Mouse (Mus musculus) bone marrow, adult 2 months (tissue): ENCODE measurements around the gene Xrcc3. TPM values are rescaled to one million over a fixed set of nuclear protein-coding genes. Genes with fewer than 3 reads are reported as not detected.
A peak's percentile ranks its signal among the peaks of the same experiment; 100 is the strongest.

ENCODE experiments used
- H3K27ac ChIP-seq: fragments of 200-500 bp; 2 replicates; pipeline ENCODE4 v1.5.1; 2012; ENCODE audit warnings: low read depth, mild to moderate bottlenecking, control low read depth, inconsistent platforms, low read length; ENCODE audit not compliant: control insufficient read depth, poor library complexity, insufficient read depth
- H3K4me1 ChIP-seq: fragments of 200-500 bp; 2 replicates; pipeline ENCODE4 v1.6.1; 2011; ENCODE audit warnings: low read length; ENCODE audit not compliant: control insufficient read depth, insufficient read depth
- H3K4me3 ChIP-seq: fragments of 200-500 bp; replicated peaks from 2 replicates; pipeline ENCODE3; 2011; ENCODE audit warnings: mild to moderate bottlenecking, low read depth, low read length, control low read depth; ENCODE audit not compliant: control insufficient read depth
- CTCF ChIP-seq: fragments of 200-500 bp; IDR thresholded peaks from 2 replicates; pipeline ENCODE4 v1.5.1; 2011; ENCODE audit warnings: low read length, control low read depth; ENCODE audit not compliant: control insufficient read depth, insufficient read depth
- POLR2A ChIP-seq: fragments of 200-500 bp; IDR thresholded peaks from 2 replicates; pipeline ENCODE4 v1.6.1; 2011; ENCODE audit warnings: low read depth, mild to moderate bottlenecking, control low read depth, low read length, borderline replicate concordance; ENCODE audit not compliant: control insufficient read depth
- WGBS: fragments of 180-500 bp; shearing (Covaris S2); methylation state at CpG from one replicate; pipeline ENCODE4 v1.1.7; 2018; 5-methylcytosine and 5-hydroxymethylcytosine counted together
- polyA plus RNA-seq: library from polyadenylated mRNA; stranded (reverse); fragments of >200 nt; gene quantifications from 2 replicates; pipeline ENCODE4 v1.2.4, GENCODE M21; 2011; ENCODE audit warnings: low replicate concordance; ENCODE audit not compliant: missing spikeins, insufficient read depth, insufficient read length

Xrcc3 gene
- polyA plus RNA-seq, result 5.7 and 11.6 TPM in 2 replicates

DNA sequence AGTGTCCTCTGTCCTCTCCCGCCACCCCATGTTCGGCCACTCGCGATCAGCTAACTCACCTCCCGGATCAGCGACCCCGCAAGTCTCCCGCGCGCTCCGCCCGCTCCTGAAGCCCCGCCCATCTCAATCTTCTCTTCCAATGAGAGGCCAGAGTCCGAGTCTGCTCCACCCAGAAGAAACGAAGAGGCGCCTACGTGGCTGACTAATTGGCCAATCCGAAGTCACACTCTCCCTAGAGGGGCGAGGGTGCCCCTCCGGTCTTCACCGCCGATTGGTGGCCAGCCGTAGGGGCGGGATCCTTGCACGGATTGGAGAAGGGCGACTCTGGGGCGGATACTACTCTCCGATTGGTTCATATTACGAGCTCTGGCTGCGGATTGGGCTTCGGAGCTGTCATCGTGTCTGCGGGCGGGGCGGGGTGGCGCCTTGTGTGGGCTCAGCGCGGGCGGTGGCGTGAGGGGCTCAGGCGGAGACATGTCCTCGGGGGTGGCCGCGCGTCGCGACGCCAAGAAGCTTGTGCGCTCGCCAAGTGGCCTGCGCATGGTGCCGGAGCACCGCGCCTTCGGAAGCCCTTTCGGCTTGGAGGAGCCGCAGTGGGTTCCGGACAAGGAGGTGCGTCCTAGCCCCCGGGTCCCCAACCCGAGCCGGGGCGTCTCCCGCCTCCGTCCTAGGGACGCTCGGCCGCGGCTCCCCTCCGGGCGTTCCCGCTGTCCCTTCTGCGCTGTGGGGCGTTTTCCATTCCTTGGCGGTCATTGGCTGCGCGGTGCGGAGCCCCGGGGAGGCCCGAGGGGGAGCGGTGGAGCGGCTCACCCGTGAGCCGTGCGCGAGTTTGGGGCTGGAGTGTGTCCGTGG lies at the start of gene Xrcc3, which contains the start of gene Zfyve21:
Gene Xrcc3, minus strand, starts transcription at position 108 of the 852 bp plus-strand sequence.
Gene Zfyve21, plus strand, starts transcription at position 405 of the 852 bp plus-strand sequence.
- Histone ChIP-seq H3K4me1 (peaks cover 6% of the 10 kb centered on the region), H3K27ac (peak within 1 kb of the TSS; percentile 82), H3K4me3 (peak within 1 kb of the TSS; percentile 75)
- under 1% methylated on average over 87 of the region's 87 CpGs for WGBS
- TF ChIP-seq POLR2A, result peak; percentile 58; the same call in 1 of the 2 replicates
- TF ChIP-seq CTCF, result no peak

DNA sequence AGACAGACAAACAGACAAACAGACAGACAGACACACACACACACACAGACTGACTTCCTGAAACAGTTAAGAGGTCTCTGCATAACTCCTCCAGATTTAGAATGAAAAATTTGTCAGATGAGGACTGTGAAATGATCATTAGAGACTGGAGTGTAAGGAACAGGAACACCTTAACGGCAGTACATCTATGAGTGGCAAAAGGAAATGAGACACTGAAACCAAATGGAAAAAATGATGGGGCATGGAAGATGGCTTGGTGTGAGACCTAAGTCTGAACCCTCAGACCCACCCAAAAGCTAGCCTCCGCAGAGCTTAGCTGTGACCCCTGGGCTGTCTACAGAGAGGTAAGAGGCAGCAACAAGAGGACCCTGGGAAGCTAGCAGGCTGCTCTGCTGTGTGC lies 41.8 kb upstream of the Xrcc3 start:
- H3K4me1 ChIP-seq, result no peaks in the 10 kb centered on the region
- WGBS, result 86% methylated on average over 2 of the region's 2 CpGs
- H3K27ac ChIP-seq, result no peak overlapping the region
- no peak overlapping the region for H3K4me3 ChIP-seq
- TF ChIP-seq POLR2A, result no peak
- TF ChIP-seq CTCF, result no peak

DNA sequence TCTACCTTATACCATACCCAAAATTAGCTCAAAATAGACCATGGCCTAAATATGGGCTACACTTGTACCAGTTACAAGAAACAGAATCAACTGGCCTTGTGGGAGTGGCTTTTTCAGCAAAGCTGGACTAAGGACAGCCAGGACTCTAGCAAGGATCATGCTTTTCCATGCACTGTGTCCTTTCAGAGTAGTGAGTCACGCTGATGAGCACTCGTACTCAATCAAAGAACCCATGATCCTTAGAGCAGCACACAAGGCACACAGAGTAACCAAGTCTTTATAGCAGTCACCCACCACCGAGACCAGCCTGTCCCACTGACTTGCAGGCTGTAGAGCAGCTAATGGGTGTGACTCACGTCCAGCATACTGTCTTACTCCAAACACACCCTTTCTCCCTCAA lies 39.9 kb upstream of the Xrcc3 start:
- WGBS, result 66% methylated on average over 4 of the region's 4 CpGs
- Histone ChIP-seq H3K4me1 (no peaks in the 10 kb centered on the region), H3K4me3 (no peak overlapping the region), H3K27ac (no peak overlapping the region)
- TF ChIP-seq CTCF (no peak), POLR2A (no peak)

DNA sequence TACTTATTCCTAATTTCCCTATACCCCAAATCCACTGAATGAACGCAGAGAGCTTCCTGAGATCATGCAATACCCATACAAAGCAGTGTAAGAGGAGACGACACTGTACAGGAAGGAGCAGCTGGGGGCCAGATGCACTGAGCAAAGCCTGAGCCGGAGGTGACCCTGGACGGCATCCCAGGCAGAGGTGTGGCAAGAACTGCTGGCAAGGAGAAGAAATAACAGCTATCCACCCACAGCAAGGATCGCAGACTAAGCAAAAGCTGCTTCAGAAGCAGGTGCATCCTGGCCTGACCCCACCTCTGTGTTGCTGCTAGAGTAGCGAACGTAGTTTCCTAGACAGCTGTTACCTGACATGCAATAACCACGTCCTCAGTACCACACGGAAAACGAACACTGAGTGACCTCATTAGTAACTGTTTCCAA lies 39.4 kb upstream of the Xrcc3 start:
- Histone ChIP-seq H3K4me3 (no peak overlapping the region), H3K27ac (no peak overlapping the region), H3K4me1 (no peaks in the 10 kb centered on the region)
- 21% methylated on average over 10 of the region's 10 CpGs for WGBS
- TF ChIP-seq CTCF (no peak), POLR2A (no peak)

DNA sequence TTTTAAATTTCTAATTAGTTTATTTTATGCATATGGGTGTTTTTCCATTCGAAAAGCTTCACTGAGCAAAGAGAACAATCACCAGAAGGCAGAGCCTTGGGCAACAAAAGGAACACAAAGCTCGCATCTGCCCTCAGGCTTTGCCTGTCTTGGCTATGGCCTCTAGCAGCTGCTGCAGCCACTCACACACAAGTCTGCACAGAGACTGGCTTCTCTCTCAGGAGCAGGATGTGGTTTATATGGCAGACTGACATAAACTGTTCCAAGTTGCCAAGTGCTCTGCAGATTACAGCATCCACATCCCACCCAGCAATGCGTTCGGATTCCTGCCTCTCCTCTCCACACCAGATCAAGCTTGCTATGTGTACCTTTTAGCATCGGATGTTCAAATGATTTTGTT lies 38.1 kb upstream of the Xrcc3 start:
- Histone ChIP-seq H3K4me1 (no peaks in the 10 kb centered on the region), H3K27ac (no peak overlapping the region), H3K4me3 (no peak overlapping the region)
- WGBS, result 62% methylated on average over 5 of the region's 5 CpGs
- TF ChIP-seq POLR2A, result no peak
- TF ChIP-seq CTCF, result no peak

DNA sequence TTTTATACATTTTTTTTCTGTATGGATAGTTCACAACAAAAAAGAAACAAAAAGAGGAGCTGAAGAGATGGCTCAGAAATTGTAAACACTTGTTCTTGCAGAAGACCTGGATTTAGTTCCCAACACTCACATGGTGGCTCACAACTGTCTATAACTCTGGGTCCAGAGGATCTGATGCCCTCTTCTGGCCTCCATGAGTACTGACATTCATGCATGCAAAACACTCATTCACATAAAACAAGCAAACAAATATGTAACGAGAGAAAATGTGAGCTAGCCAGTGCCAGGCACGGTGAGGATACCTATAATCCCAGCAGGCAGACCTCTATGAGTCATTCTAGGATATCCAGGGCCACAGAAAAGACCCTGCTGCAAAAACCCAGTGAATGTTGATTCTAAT lies 37.6 kb upstream of the Xrcc3 start:
- H3K4me3 ChIP-seq, result no peak overlapping the region
- TF ChIP-seq POLR2A (no peak), CTCF (no peak)
- 71% methylated on average over 2 of the region's 2 CpGs for WGBS
- no peak overlapping the region for H3K27ac ChIP-seq
- H3K4me1 ChIP-seq, result no peaks in the 10 kb centered on the region

DNA sequence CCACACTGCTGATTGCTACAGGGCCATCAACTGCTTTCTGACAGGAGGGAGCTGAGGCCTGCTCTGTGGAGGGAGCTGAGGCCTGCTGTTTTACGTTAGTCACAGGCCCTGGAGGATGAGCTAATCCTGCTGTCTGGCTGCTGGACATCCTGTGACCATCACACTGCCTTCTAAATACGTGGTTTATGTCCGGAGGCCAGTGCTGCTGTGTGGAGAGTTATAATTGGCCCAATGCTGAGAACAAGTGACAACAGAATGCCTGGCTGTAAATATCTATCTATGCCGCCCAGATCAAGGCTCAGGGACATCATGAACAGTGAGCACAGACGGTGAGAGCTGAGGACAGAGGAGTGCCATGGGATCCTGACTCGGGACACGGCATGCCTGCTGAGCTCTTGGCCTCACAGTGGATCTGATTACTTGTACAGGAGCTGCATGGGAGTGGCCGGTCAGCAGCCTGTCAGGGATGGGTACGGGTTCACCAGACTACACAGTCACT lies 34.7 kb upstream of the Xrcc3 start:
- 85% methylated on average over 9 of the region's 9 CpGs for WGBS
- H3K27ac ChIP-seq, result no peak overlapping the region
- TF ChIP-seq CTCF (no peak), POLR2A (no peak)
- no peak overlapping the region for H3K4me3 ChIP-seq
- H3K4me1 ChIP-seq, result no peaks in the 10 kb centered on the region

DNA sequence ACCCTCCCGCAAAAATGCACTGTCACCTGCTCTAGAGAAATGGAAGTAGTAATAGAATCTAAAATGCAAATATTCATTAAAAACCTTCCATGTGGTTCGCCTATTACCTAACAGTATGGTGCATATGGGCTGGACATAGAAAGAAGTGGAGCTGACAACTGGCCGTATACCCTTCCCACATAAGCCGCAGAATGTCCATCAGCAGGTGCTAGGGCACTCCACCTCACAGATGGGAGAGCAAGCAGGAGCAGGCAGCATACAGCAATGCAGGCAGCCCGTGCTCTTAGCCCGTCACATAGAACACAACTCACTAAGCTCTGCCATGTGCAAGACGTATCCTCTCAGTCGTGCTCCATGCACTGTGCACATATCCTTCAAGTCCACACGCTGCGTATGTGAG lies 33.1 kb upstream of the Xrcc3 start:
- WGBS, result 91% methylated on average over 10 of the region's 10 CpGs
- Histone ChIP-seq H3K4me1 (no peaks in the 10 kb centered on the region; the same call in 1 of the 2 replicates), H3K27ac (no peak overlapping the region), H3K4me3 (no peak overlapping the region)
- TF ChIP-seq POLR2A (no peak), CTCF (no peak)
